Mouse (Mus musculus) kidney, postnatal 36 days (tissue): ENCODE data around the gene Mov10.
A peak's percentile ranks its signal among the peaks of the same experiment; 100 is the strongest.
"Not testable (repeated sequence)": the region's sequence is repeated elsewhere in the genome, so short reads cannot be mapped to it uniquely, and the experiment has no call there.

Source experiments
- DNase-seq, 2 experiments: peaks; one replicate each; pipeline ENCODE4 v3.0.0; 2021 to 2022; ENCODE audit warnings: mixed read lengths in 2 of 2

The Mov10 gene

GRCm38 (mm10) chr3:104817991-104818748 lies at the start of gene Mov10:
Gene Mov10, minus strand, starts transcription at chr3:104818563.
- peak; percentile 89 to 92 for DNase-seq

GRCm38 (mm10) chr3:104866674-104867073 lies 48.3 kb upstream of the Mov10 start:
- DNase-seq: not testable (repeated sequence)

GRCm38 (mm10) chr3:104865341-104865788 lies 47.0 kb upstream of the Mov10 start:
- peak in 1 of 2 experiments; percentile 25 for DNase-seq

- peak; percentile 93 to 94 for DNase-seq
Measured at GRCm38 (mm10) chr3:104864651-104865340, 46.4 kb upstream of the Mov10 start.

- DNase-seq: peak; percentile 93 to 94
Measured at GRCm38 (mm10) chr3:104863786-104864650, 45.7 kb upstream of the Mov10 start, which contains the start of the genes St7l and Capza1. Gene St7l, plus strand, starts transcription at chr3:104864005. Gene Capza1, minus strand, starts transcription at chr3:104864505.

- DNase-seq: no peak
Measured at GRCm38 (mm10) chr3:104858560-104858959, 40.2 kb upstream of the Mov10 start.

GRCm38 (mm10) chr3:104856106-104856505 lies 37.7 kb upstream of the Mov10 start:
- DNase-seq: no peak

GRCm38 (mm10) chr3:104854866-104855265 lies 36.5 kb upstream of the Mov10 start:
- no peak for DNase-seq

GRCm38 (mm10) chr3:104854465-104854864 lies 36.1 kb upstream of the Mov10 start:
- no peak for DNase-seq

- DNase-seq: peak; percentile 30 to 48
Measured at GRCm38 (mm10) chr3:104846601-104847000, 28.2 kb upstream of the Mov10 start.

- no peak for DNase-seq
Measured at GRCm38 (mm10) chr3:104841049-104841448, 22.7 kb upstream of the Mov10 start.

GRCm38 (mm10) chr3:104835797-104836196 lies 17.4 kb upstream of the Mov10 start:
- DNase-seq: no peak

- no peak for DNase-seq
Measured at GRCm38 (mm10) chr3:104822413-104822812, 4.0 kb upstream of the Mov10 start.

GRCm38 (mm10) chr3:104820426-104820825 lies 2.1 kb upstream of the Mov10 start:
- DNase-seq: no peak

- peak in 1 of 2 experiments; percentile 26 for DNase-seq
Measured at GRCm38 (mm10) chr3:104818749-104819134, 379 bp upstream of the Mov10 start.

GRCm38 (mm10) chr3:104817481-104817990 lies 827 bp downstream of the Mov10 start:
- peak; percentile 47 to 75 for DNase-seq

- no peak for DNase-seq
Measured at GRCm38 (mm10) chr3:104816130-104816529, 2.2 kb downstream of the Mov10 start.

- DNase-seq: no peak
Measured at GRCm38 (mm10) chr3:104815346-104815745, 3.0 kb downstream of the Mov10 start.

GRCm38 (mm10) chr3:104814746-104815145 lies 3.6 kb downstream of the Mov10 start:
- DNase-seq: no peak

GRCm38 (mm10) chr3:104813227-104813626 lies 5.1 kb downstream of the Mov10 start:
- DNase-seq: not testable (repeated sequence)

GRCm38 (mm10) chr3:104812254-104812653 lies 6.1 kb downstream of the Mov10 start:
- DNase-seq: no peak

- DNase-seq: no peak
Measured at GRCm38 (mm10) chr3:104811752-104812151, 6.6 kb downstream of the Mov10 start.

- DNase-seq: peak in 1 of 2 experiments; percentile 22
Measured at GRCm38 (mm10) chr3:104805539-104805938, 12.8 kb downstream of the Mov10 start.
